Mouse (Mus musculus) CH12.LX (cell line): ENCODE measurements around the gene Sgip1. TPM values are rescaled to one million over a fixed set of nuclear protein-coding genes. Genes with fewer than 3 reads are reported as not detected.

Experiments
- DNase-seq: peaks from one replicate; pipeline ENCODE4 v3.0.0-alpha.2; 2013; ENCODE audit errors: extremely low read depth
- H3K27ac ChIP-seq: 2 replicates; pipeline ENCODE4 v1.5.1; 2012; ENCODE audit warnings: low read depth, mild to moderate bottlenecking, control low read depth, moderate library complexity; ENCODE audit not compliant: insufficient read depth
- H3K27me3 ChIP-seq: replicated peaks from 2 replicates; pipeline ENCODE3; 2012; ENCODE audit warnings: inconsistent platforms
- H3K36me3 ChIP-seq, 2 experiments: replicated peaks in 1 of 2; 2 replicates each; pipeline versions ENCODE3 to v1.6.1; 2012; ENCODE audit warnings: inconsistent platforms in 1 of 2, low read length in 1 of 2, mild to moderate bottlenecking in 1 of 2, mixed read lengths in 1 of 2, moderate library complexity in 1 of 2; ENCODE audit not compliant: control insufficient read depth in 1 of 2, insufficient read depth in 1 of 2
- H3K4me1 ChIP-seq, 2 experiments: 2 replicates each; pipeline ENCODE4 v1.6.1; 2012; ENCODE audit warnings: inconsistent platforms in 1 of 2, moderate library complexity in 1 of 2; ENCODE audit not compliant: insufficient read depth in 2 of 2, control insufficient read depth in 1 of 2
- H3K4me2 ChIP-seq: 2 replicates; pipeline ENCODE4 v1.6.1; 2012; ENCODE audit warnings: low read depth, mild to moderate bottlenecking, control low read depth; ENCODE audit not compliant: poor library complexity, insufficient read depth, severe bottlenecking
- H3K4me3 ChIP-seq, 3 experiments: fragments of 150-350 bp in 1 of 3; sonication (generic) in 1 of 3; replicated peaks in 1 of 3; 2 replicates each; pipeline versions ENCODE3 to v1.5.1; 2011 to 2012; ENCODE audit warnings: low read depth in 2 of 3, low read length in 2 of 3, mild to moderate bottlenecking in 2 of 3, moderate library complexity in 2 of 3, control low read depth in 1 of 3, improper control_type of control experiment in 1 of 3, inconsistent platforms in 1 of 3, mixed read lengths in 1 of 3; ENCODE audit not compliant: poor library complexity in 1 of 3
- H3K79me2 ChIP-seq: replicated peaks from 2 replicates; pipeline ENCODE4 v1.6.1; 2012; ENCODE audit warnings: mild to moderate bottlenecking, moderate library complexity; ENCODE audit not compliant: control insufficient read depth, poor library complexity, insufficient read depth, severe bottlenecking; ENCODE audit errors: extremely low read depth
- H3K9ac ChIP-seq: 2 replicates; pipeline ENCODE4 v1.6.1; 2012; ENCODE audit warnings: low read depth, mild to moderate bottlenecking, control low read depth, moderate library complexity; ENCODE audit not compliant: insufficient read depth
- H3K9me3 ChIP-seq: replicated peaks from 2 replicates; pipeline ENCODE3; 2012; ENCODE audit warnings: low read length, inconsistent platforms, mixed read lengths
- BHLHE40 ChIP-seq: IDR thresholded peaks from 2 replicates; pipeline ENCODE4 v1.6.1; 2011; ENCODE audit warnings: mild to moderate bottlenecking, low read depth, low read length, improper control_type of control experiment
- CHD1 ChIP-seq: IDR thresholded peaks from 2 replicates; pipeline ENCODE4 v1.6.1; 2012; ENCODE audit warnings: low read depth, low read length, improper control_type of control experiment, inconsistent platforms
- CTCF ChIP-seq, 2 experiments: IDR thresholded peaks in 1 of 2; conservative IDR thresholded peaks in 1 of 2; 2 replicates each; pipeline ENCODE4 v1.5.1; 2011 to 2012; ENCODE audit warnings: low read depth in 2 of 2, low read length in 2 of 2, improper control_type of control experiment in 1 of 2, inconsistent platforms in 1 of 2, mild to moderate bottlenecking in 1 of 2, moderate library complexity in 1 of 2
- E2F4 ChIP-seq: IDR thresholded peaks from 2 replicates; pipeline ENCODE4 v1.6.1; 2011; ENCODE audit warnings: low read depth, low read length, improper control_type of control experiment; ENCODE audit not compliant: insufficient replicate concordance
- ELF1 ChIP-seq: IDR thresholded peaks from 2 replicates; pipeline ENCODE4 v1.6.1; 2014; ENCODE audit warnings: low read depth, mild to moderate bottlenecking, inconsistent platforms, low read length, improper control_type of control experiment
- ETS1 ChIP-seq: conservative IDR thresholded peaks from 2 replicates; pipeline ENCODE4 v1.6.1; 2012; ENCODE audit warnings: low read depth, mild to moderate bottlenecking, inconsistent platforms, low read length, improper control_type of control experiment, moderate library complexity
- GABPA ChIP-seq: IDR thresholded peaks from 2 replicates; pipeline ENCODE4 v1.6.1; 2012; ENCODE audit warnings: low read depth, low read length, improper control_type of control experiment, inconsistent platforms; ENCODE audit not compliant: insufficient replicate concordance
- JUN ChIP-seq: IDR thresholded peaks from 2 replicates; pipeline ENCODE4 v1.6.1; 2011; ENCODE audit warnings: low read depth, mild to moderate bottlenecking, low read length, improper control_type of control experiment, moderate library complexity; ENCODE audit not compliant: insufficient read depth
- MAZ ChIP-seq: IDR thresholded peaks from 2 replicates; pipeline ENCODE4 v1.6.1; 2012; ENCODE audit warnings: low read depth, mild to moderate bottlenecking, inconsistent platforms, low read length, improper control_type of control experiment, moderate library complexity
- MEF2A ChIP-seq: IDR thresholded peaks from 2 replicates; pipeline ENCODE4 v1.6.1; 2014; ENCODE audit warnings: low read depth, mild to moderate bottlenecking, inconsistent platforms, low read length, improper control_type of control experiment, borderline replicate concordance
- NELFE ChIP-seq: IDR thresholded peaks from 2 replicates; pipeline ENCODE4 v1.6.1; 2011; ENCODE audit warnings: low read depth, low read length, improper control_type of control experiment
- PAX5 ChIP-seq: IDR thresholded peaks from 2 replicates; pipeline ENCODE4 v1.6.1; 2012; ENCODE audit warnings: low read length, inconsistent platforms, mixed read lengths
- POLR2A ChIP-seq: IDR thresholded peaks from 2 replicates; pipeline ENCODE4 v1.6.1; 2011; ENCODE audit warnings: low read depth, mild to moderate bottlenecking, improper control_type of control experiment, low read length
- RAD21 ChIP-seq: IDR thresholded peaks from 2 replicates; pipeline ENCODE4 v1.6.1; 2011; ENCODE audit warnings: low read depth, mild to moderate bottlenecking, low read length, improper control_type of control experiment, moderate library complexity
- SIN3A ChIP-seq: IDR thresholded peaks from 2 replicates; pipeline ENCODE4 v1.6.1; 2012; ENCODE audit warnings: low read length, improper control_type of control experiment, inconsistent platforms
- TBP ChIP-seq: conservative IDR thresholded peaks from 2 replicates; pipeline ENCODE4 v1.6.1; 2011; ENCODE audit warnings: low read depth, low read length, improper control_type of control experiment
- TCF12 ChIP-seq: IDR thresholded peaks from 2 replicates; pipeline ENCODE4 v1.6.1; 2014; ENCODE audit warnings: low read depth, mild to moderate bottlenecking, inconsistent platforms, low read length, improper control_type of control experiment
- USF1 ChIP-seq: IDR thresholded peaks from 2 replicates; pipeline ENCODE4 v1.6.1; 2014; ENCODE audit warnings: low read depth, mild to moderate bottlenecking, inconsistent platforms, low read length, improper control_type of control experiment
- USF2 ChIP-seq: conservative IDR thresholded peaks from 2 replicates; pipeline ENCODE4 v1.6.1; 2011; ENCODE audit warnings: low read depth, low read length, improper control_type of control experiment
- dilution Hi-C: fragments of 300-500 bp; cut with MboI; formaldehyde crosslinking; loops from 2 replicates; pipeline ENCODE4 v1.14.3; 2020; ENCODE audit warnings: low sequenced_read_pairs; ENCODE audit not compliant: extremely low pct_unique_long_range_greater_than_20kb, extremely low pct_ligation_motif_present
- in situ Hi-C: fragments of 300-500 bp; cut with MboI; formaldehyde crosslinking; loops from 3 replicates; pipeline ENCODE4 v1.14.3; 2019; ENCODE audit warnings: low sequenced_read_pairs, low pct_ligation_motif_present, low pct_unique_long_range_greater_than_20kb, mixed read lengths
- polyA plus RNA-seq: library from polyadenylated mRNA; unstranded; fragments of >175 nt; gene quantifications from 2 replicates; pipeline ENCODE4 v1.2.1, GENCODE M21; 2012; ENCODE audit warnings: low read depth; ENCODE audit not compliant: insufficient read length
- total RNA-seq, 2 experiments: library from RNA; depleted of rRNA; stranded (reverse); fragments of 300-350 nt in 1 of 2; fragments of >200 nt in 1 of 2; gene quantifications; 2 replicates each; pipeline ENCODE4 v1.2.3; 2012 to 2014

Sgip1 gene
- total and polyA plus RNA-seq, 3 experiments = 0.07 to 0.39 (median 0.21) TPM

- no peaks in the 10 kb centered on the region for H3K79me2 ChIP-seq
- no peaks in the 10 kb centered on the region for H3K9me3 ChIP-seq
- no peaks in the 10 kb centered on the region for H3K27me3 ChIP-seq
- H3K27ac ChIP-seq = no peak overlapping the region
- H3K4me3 ChIP-seq = no peak overlapping the region
- no peak overlapping the region for H3K4me2 ChIP-seq
- H3K36me3 ChIP-seq = no peaks in the 10 kb centered on the region
- no peak for DNase-seq
- TF ChIP-seq MEF2A (no peak), PAX5 (no peak), GABPA (no peak), SIN3A (no peak), TBP (no peak), CTCF (conservative IDR thresholded peaks at IDR 0.05 in 1 of 2, IDR thresholded peaks at IDR 0.05 in 1 of 2; ENCODE audit: low read depth in 2 of 2, low read length in 2 of 2) (no peak), TCF12 (no peak), RAD21 (no peak), ETS1 (no peak), USF2 (no peak), NELFE (no peak), JUN (no peak), CHD1 (no peak), ELF1 (no peak), POLR2A (no peak), USF1 (no peak), MAZ (no peak), BHLHE40 (no peak), E2F4 (no peak)
- TF ChIP-seq, all 38 proteins: peak for 0
- dilution Hi-C loops = no loop called here
- no peak overlapping the region for H3K9ac ChIP-seq
- in situ Hi-C loops = no loop called here
- no peaks in the 10 kb centered on the region for H3K4me1 ChIP-seq
Measured at GRCm38 (mm10) chr4:102930679-102931078, 189.6 kb downstream of the Sgip1 start.

- Histone ChIP-seq H3K9ac (no peak overlapping the region), H3K27me3 (no peaks in the 10 kb centered on the region), H3K36me3 (no peaks in the 10 kb centered on the region), H3K4me1 (peaks cover 0 to 9% of the 10 kb centered on the region in 2 experiments; a peak in 2 of 4 replicates), H3K9me3 (no peaks in the 10 kb centered on the region), H3K4me3 (no peak overlapping the region), H3K79me2 (no peaks in the 10 kb centered on the region), H3K4me2 (no peak overlapping the region), H3K27ac (no peak overlapping the region)
- dilution Hi-C loops = no loop called here
- TF ChIP-seq CTCF (conservative IDR thresholded peaks at IDR 0.05 in 1 of 2, IDR thresholded peaks at IDR 0.05 in 1 of 2; ENCODE audit: low read depth in 2 of 2, low read length in 2 of 2) = no peak
- DNase-seq = no peak
- in situ Hi-C loops = no loop called here
Measured at GRCm38 (mm10) chr4:102940266-102940665, 199.2 kb downstream of the Sgip1 start.
